Mouse (Mus musculus): ENCODE measurements around the gene Rpgrip1.

GRCm38 (mm10) chr14:52108025-52108424 is 2.5 kb upstream of the Rpgrip1 start:
- TF ChIP-seq CTCF (IDR thresholded peaks at IDR 0.05; ENCODE audit: borderline replicate concordance, insufficient read depth, low read depth, low read length) (no peak), POLR2A (IDR thresholded peaks at IDR 0.05; ENCODE audit: borderline replicate concordance, insufficient read depth, low read length) (no peak)
